Mouse (Mus musculus) heart, embryonic 11.5 days (tissue): Measurements from ENCODE around the gene Slc22a13. TPM values are rescaled to one million over a fixed set of nuclear protein-coding genes. Genes with fewer than 3 reads are reported as not detected.

Experiments used
- ATAC-seq: fragments of 200-750 bp; cut with Nextera tagmentation; replicated peaks from 2 replicates; pipeline ENCODE4 v1.8.0; 2017; ENCODE audit warnings: moderate library complexity; ENCODE audit not compliant: insufficient number of reproducible peaks, low FRiP score, low TSS enrichment
- H3K27ac ChIP-seq: fragments of 300-500 bp; sonication (generic); 2 replicates; pipeline ENCODE4 v1.5.1; 2014; ENCODE audit warnings: mild to moderate bottlenecking, low read depth, low read length
- H3K27me3 ChIP-seq: fragments of 300-500 bp; sonication (generic); 2 replicates; pipeline ENCODE4 v1.6.1; 2014; ENCODE audit warnings: mild to moderate bottlenecking, low read length, mixed read lengths; ENCODE audit not compliant: control insufficient read depth, insufficient read depth
- H3K36me3 ChIP-seq: fragments of 300-500 bp; sonication (generic); 2 replicates; pipeline ENCODE4 v1.6.1; 2014; ENCODE audit warnings: mild to moderate bottlenecking, low read length, moderate library complexity, mixed read lengths; ENCODE audit not compliant: control insufficient read depth, insufficient read depth
- H3K4me1 ChIP-seq: fragments of 300-500 bp; sonication (generic); 2 replicates; pipeline ENCODE4 v1.6.1; 2014; ENCODE audit warnings: low read length; ENCODE audit not compliant: control insufficient read depth, insufficient read depth
- H3K4me2 ChIP-seq: fragments of 300-500 bp; sonication (generic); 2 replicates; pipeline ENCODE4 v1.6.1; 2014; ENCODE audit warnings: mild to moderate bottlenecking, moderate library complexity
- H3K4me3 ChIP-seq: fragments of 300-500 bp; sonication (generic); 2 replicates; pipeline ENCODE4 v1.5.1; 2014; ENCODE audit warnings: low read depth, low read length
- H3K9ac ChIP-seq: fragments of 300-500 bp; sonication (generic); 2 replicates; pipeline ENCODE4 v1.6.1; 2014; ENCODE audit warnings: mild to moderate bottlenecking, low read depth, low read length, moderate library complexity
- H3K9me3 ChIP-seq: fragments of 300-500 bp; sonication (generic); replicated peaks from 2 replicates; pipeline ENCODE4 v1.6.1; 2016; ENCODE audit warnings: low read length; ENCODE audit not compliant: control insufficient read depth
- WGBS: fragments of 180-500 bp; shearing (Covaris S2); extraction: QIAGEN DNeasy Blood & Tissue Kit; methylation state at CpG from one replicate; pipeline ENCODE4 v1.1.7; 2014; ENCODE audit not compliant: insufficient replicate concordance; 5-methylcytosine and 5-hydroxymethylcytosine counted together
- polyA plus RNA-seq: library from polyadenylated mRNA; unstranded; fragments of >200 nt; fragmentation: Nextera tagmentation; extraction: Ambion mirVana; gene quantifications from 2 replicates; pipeline ENCODE4 v1.2.1, GENCODE M21; 2014

The Slc22a13 gene
- polyA plus RNA-seq, 1 experiment from 2014 or later, result not detected

DNA sequence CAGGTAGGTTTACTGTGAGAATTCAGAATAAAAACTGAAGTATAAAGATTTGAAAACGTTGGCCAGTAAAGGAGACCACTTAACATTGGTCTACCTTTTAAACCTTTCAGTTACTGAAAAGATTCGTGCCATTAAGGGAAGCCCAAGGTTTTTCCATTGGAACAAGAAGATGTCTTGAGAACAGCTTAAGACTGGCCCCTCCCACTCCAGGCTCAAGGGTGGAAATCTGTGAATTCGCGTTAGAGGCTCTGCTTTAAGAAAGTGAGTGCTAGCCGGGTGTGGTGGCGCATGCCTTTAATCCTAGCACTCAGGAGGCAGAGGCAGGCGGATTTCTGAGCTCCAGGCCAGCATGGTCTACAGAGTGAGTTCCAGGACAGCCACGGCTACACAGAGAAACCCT, 4.1 kb upstream of the Slc22a13 start:
- no peak overlapping the region for H3K27ac ChIP-seq
- H3K9ac ChIP-seq, result no peak overlapping the region

DNA sequence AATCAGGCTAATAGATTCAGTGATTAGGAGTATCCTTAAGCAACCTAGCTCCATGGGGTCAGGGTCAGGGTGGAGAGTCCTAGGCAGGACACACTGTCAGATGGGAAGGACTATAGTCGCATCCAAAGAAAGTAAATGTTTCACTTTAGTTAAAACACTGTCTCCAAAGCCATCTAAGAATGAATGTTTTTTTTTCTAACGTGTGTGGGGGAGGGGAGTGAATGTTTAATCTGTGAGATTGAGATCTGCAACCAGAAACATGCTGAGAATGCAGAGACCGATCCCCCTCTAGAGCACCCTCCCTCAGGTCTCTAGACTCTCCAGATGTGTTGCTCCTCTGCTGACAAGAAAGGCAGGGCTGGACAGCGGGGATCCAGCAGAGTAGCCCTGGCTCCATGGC, 1.8 kb downstream of the Slc22a13 start:
- Histone ChIP-seq H3K27ac (no peak overlapping the region), H3K4me3 (no peak overlapping the region), H3K9ac (no peak overlapping the region), H3K4me1 (no peaks in the 10 kb centered on the region), H3K36me3 (no peaks in the 10 kb centered on the region), H3K4me2 (no peak overlapping the region), H3K9me3 (peaks cover 2% of the 10 kb centered on the region; the same call in 1 of the 2 replicates), H3K27me3 (no peaks in the 10 kb centered on the region)
- no peak for ATAC-seq
- 62% methylated on average over 4 of the region's 4 CpGs for WGBS

More for the DNA sequence above, 4.1 kb upstream of the Slc22a13 start:
- H3K4me1 ChIP-seq, result no peaks in the 10 kb centered on the region
- H3K4me2 ChIP-seq, result no peak overlapping the region
- H3K27me3 ChIP-seq, result no peaks in the 10 kb centered on the region
- H3K9me3 ChIP-seq, result no peaks in the 10 kb centered on the region
- H3K36me3 ChIP-seq, result no peaks in the 10 kb centered on the region
- WGBS, result 70% methylated on average over 8 of the region's 8 CpGs
- no peak overlapping the region for H3K4me3 ChIP-seq
- ATAC-seq, result no peak

DNA sequence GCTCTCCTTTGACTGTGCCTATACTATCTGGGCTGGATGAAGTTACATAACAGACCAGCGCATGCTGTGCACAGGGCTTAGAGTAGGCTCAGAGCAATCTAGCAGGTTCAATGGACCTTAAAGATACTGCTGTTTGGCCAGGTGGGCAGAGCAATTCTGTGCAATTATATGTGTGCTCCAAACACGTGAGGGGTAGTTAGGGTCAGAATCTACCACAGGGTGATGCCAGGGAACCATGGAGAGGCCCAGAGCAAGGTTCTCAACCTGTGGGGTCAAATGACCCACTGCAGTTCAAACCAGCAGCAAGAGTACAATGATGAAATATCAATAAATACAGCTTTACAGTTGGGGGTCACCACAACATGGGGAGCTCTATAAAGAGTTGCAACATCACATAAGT, 2.2 kb downstream of the Slc22a13 start:
- WGBS, result 82% methylated on average over 2 of the region's 2 CpGs
- H3K27me3 ChIP-seq, result no peaks in the 10 kb centered on the region
- H3K4me1 ChIP-seq, result no peaks in the 10 kb centered on the region
- no peak overlapping the region for H3K9ac ChIP-seq
- no peak overlapping the region for H3K4me2 ChIP-seq
- H3K4me3 ChIP-seq, result no peak overlapping the region
- H3K9me3 ChIP-seq, result peaks cover 2% of the 10 kb centered on the region; the same call in 1 of the 2 replicates
- no peak overlapping the region for H3K27ac ChIP-seq
- ATAC-seq, result no peak
- H3K36me3 ChIP-seq, result no peaks in the 10 kb centered on the region

DNA sequence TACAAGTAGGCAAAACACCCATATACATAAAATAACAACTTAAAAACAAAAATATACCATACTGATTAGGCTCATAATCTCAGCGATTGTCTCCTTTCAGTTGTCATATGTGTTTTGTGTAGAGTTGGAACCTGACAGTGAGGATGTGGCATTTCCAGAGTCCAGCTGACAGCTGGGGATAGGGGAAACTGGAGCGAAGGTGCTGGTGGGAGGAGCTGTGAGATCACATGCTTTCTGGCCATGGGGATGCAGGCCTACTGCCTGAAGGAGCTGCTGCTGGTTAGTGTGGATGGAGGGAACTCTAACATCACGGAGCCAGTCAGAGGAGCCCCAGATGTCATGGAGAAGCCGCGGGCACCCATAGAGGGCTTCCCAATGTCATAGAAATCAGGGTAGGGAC, 3.1 kb downstream of the Slc22a13 start:
- Histone ChIP-seq H3K4me1 (no peaks in the 10 kb centered on the region), H3K9ac (no peak overlapping the region), H3K9me3 (peaks cover 2% of the 10 kb centered on the region; the same call in 1 of the 2 replicates), H3K27ac (no peak overlapping the region), H3K27me3 (no peaks in the 10 kb centered on the region), H3K4me2 (no peak overlapping the region), H3K36me3 (no peaks in the 10 kb centered on the region), H3K4me3 (no peak overlapping the region)
- 83% methylated on average over 5 of the region's 5 CpGs for WGBS
- ATAC-seq, result no peak

DNA sequence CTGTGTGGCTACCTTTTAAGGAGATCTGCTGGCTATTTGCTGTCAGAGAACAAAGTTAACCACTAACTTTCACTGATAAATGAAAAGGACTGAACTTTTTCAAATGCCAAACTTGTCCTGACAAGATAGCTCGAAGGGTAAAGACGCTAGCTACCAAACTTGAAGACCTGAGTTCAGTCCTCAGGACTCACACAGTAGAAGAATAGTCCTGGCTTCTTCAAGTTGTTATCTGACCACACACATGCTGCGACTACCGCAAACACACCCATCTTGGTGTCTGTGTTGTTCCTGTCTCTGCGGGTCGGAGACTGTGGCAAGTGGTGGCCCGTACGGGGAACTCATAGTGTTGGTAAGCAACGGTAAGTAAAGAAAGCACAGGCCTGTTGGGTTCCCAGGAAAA, 5.3 kb downstream of the Slc22a13 start:
- Histone ChIP-seq H3K4me1 (no peaks in the 10 kb centered on the region), H3K27me3 (no peaks in the 10 kb centered on the region), H3K4me2 (no peak overlapping the region), H3K4me3 (no peak overlapping the region), H3K9me3 (peaks cover 2% of the 10 kb centered on the region; the same call in 1 of the 2 replicates), H3K27ac (no peak overlapping the region), H3K9ac (no peak overlapping the region), H3K36me3 (no peaks in the 10 kb centered on the region)
- WGBS, result 89% methylated on average over 9 of the region's 9 CpGs
- ATAC-seq, result no peak

DNA sequence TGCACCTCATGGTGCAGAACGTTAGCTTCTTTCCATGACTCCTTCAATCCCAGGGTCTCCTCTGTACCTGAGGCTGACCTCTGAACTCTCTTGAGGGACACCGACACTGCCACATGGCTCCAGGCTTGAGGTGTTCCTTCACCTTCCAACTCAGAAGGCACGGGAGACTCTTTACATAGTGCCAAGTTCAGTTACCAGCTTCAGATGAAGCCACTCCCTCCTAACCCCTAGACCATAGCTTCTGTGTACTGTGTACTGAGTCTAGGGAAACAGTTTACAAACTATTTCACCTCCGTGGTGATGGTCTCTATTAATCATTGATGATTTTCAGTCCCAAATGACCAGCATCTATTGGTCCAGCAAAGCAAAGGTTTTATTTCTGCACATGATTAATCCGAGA, 7.2 kb downstream of the Slc22a13 start:
- Histone ChIP-seq H3K36me3 (no peaks in the 10 kb centered on the region), H3K4me3 (no peak overlapping the region), H3K4me2 (no peak overlapping the region), H3K27me3 (no peaks in the 10 kb centered on the region), H3K27ac (no peak overlapping the region), H3K9me3 (peaks cover 2% of the 10 kb centered on the region; the same call in 1 of the 2 replicates), H3K9ac (no peak overlapping the region), H3K4me1 (no peaks in the 10 kb centered on the region)
- ATAC-seq, result no peak
- 79% methylated on average over 5 of the region's 5 CpGs for WGBS

DNA sequence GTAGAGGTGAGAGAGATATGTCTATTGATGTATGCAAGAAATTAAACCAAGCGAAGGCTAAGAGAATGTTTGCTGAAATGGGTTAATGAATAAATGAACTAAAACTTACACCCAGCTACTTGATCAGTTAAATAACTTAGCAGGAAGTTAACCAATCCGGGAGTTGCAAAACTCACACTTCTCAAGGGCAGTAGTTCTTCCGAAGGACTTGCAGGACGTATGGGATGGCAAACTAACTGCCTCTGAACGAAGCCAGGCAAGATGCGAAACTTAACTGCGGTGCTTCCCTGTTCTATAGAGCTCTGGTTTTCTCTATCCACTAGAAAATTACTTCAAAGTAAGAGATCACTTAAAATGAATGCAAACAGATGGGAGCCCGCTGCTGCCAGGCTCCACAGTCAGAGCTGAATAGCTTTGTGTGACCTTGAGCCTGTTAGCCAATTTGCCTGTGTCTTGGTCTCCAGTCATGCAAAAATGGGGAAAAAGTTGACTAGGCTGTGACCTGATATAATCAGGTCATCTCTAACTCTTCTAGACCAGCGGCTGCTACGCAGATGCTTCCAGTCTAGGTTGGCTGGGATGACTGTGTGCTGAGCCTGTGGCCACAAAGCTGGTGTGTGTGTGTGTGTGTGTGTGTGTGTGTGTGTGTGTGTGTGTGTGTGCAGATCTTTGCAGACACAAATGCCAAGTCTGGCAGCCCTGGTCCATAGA, 9.6 kb downstream of the Slc22a13 start:
- no peaks in the 10 kb centered on the region for H3K4me1 ChIP-seq
- no peak overlapping the region for H3K27ac ChIP-seq
- H3K4me3 ChIP-seq, result no peak overlapping the region
- H3K27me3 ChIP-seq, result no peaks in the 10 kb centered on the region
- no peak for ATAC-seq
- no peaks in the 10 kb centered on the region; the same call in 1 of the 2 replicates for H3K9me3 ChIP-seq
- no peak overlapping the region for H3K9ac ChIP-seq
- 80% methylated on average over 10 of the region's 10 CpGs for WGBS
- H3K36me3 ChIP-seq, result no peaks in the 10 kb centered on the region
- H3K4me2 ChIP-seq, result no peak overlapping the region

DNA sequence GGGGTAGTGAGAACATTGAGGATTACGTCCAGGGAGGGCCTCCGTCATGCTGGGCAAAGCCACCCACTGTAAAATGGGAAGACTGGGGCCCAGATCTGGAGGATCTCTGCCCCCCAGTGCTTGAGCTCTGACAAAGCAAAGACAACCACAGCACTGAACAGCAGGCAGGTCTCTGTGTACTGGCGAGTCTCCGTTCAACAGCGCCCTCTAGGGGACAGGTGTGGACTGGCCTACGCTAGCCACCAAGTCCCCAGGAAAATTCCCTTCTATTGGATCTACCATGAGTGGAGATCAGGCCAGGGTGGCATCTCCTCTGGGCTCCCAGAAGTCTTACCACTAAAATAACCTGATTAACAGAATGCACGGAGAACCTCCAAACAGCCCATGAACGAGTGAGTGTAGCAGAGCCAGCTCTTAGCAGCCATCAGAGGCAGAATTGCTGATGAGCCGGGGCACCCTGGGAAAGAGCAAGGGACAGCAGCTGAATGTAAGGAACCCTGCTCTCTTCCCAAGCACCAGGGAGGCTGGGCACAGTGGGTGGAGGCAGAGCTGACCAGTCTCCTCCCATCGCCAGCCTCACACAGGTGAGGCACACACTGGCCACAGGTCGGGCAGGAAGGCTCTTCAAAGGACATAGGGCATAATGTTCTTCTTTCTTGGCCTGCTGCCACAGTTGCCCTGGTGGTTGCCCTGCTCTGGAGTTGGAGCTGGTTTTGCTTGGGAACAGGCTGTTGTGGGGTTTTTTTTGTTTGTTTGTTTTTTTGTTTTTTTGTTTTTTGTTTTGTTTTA, 16.5 kb downstream of the Slc22a13 start:
- 34% methylated on average over 11 of the region's 11 CpGs for WGBS
- Histone ChIP-seq H3K4me1 (no peaks in the 10 kb centered on the region), H3K36me3 (no peaks in the 10 kb centered on the region), H3K27ac (no peak overlapping the region), H3K4me2 (no peak overlapping the region), H3K4me3 (no peak overlapping the region), H3K9ac (no peak overlapping the region), H3K27me3 (no peaks in the 10 kb centered on the region), H3K9me3 (no peaks in the 10 kb centered on the region)
- ATAC-seq, result no peak
